Mouse (Mus musculus): ENCODE data around the gene Golph3.

Golph3 gene

GRCm38 (mm10) chr15:12321091-12321787 is at the start of gene Golph3:
TSS of gene Golph3 (plus strand) at chr15:12321450.
- DNase-seq (ENCODE audit: low spot score), result peak; percentile 89

- DNase-seq (ENCODE audit: low spot score), result no peak
Observed at GRCm38 (mm10) chr15:12273325-12274052, 47.8 kb upstream of the Golph3 start.

- DNase-seq (ENCODE audit: low spot score), result no peak
Observed at GRCm38 (mm10) chr15:12274053-12274769, 47.0 kb upstream of the Golph3 start.

GRCm38 (mm10) chr15:12275091-12275623 is 46.1 kb upstream of the Golph3 start:
- no peak for DNase-seq (ENCODE audit: low spot score)

- DNase-seq (ENCODE audit: low spot score), result no peak
Observed at GRCm38 (mm10) chr15:12279816-12280215, 41.4 kb upstream of the Golph3 start.

GRCm38 (mm10) chr15:12284794-12285534 is 36.3 kb upstream of the Golph3 start:
- DNase-seq (ENCODE audit: low spot score), result no peak

GRCm38 (mm10) chr15:12285535-12285809 is 35.8 kb upstream of the Golph3 start:
- no peak for DNase-seq (ENCODE audit: low spot score)

- no peak for DNase-seq (ENCODE audit: low spot score)
Observed at GRCm38 (mm10) chr15:12290330-12290729, 30.9 kb upstream of the Golph3 start.

GRCm38 (mm10) chr15:12291757-12292156 is 29.5 kb upstream of the Golph3 start:
- DNase-seq (ENCODE audit: low spot score), result no peak

GRCm38 (mm10) chr15:12296228-12296627 is 25.0 kb upstream of the Golph3 start:
- DNase-seq (ENCODE audit: low spot score), result no peak

- DNase-seq (ENCODE audit: low spot score), result no peak
Observed at GRCm38 (mm10) chr15:12298231-12298737, 23.0 kb upstream of the Golph3 start.

- DNase-seq (ENCODE audit: low spot score), result no peak
Observed at GRCm38 (mm10) chr15:12301771-12302170, 19.5 kb upstream of the Golph3 start.

- no peak for DNase-seq (ENCODE audit: low spot score)
Observed at GRCm38 (mm10) chr15:12306188-12307071, 14.8 kb upstream of the Golph3 start.

- no peak for DNase-seq (ENCODE audit: low spot score)
Observed at GRCm38 (mm10) chr15:12307114-12307513, 14.1 kb upstream of the Golph3 start.

GRCm38 (mm10) chr15:12308539-12308938 is 12.7 kb upstream of the Golph3 start:
- no peak for DNase-seq (ENCODE audit: low spot score)

- DNase-seq (ENCODE audit: low spot score), result no peak
Observed at GRCm38 (mm10) chr15:12310676-12311075, 10.6 kb upstream of the Golph3 start.

- DNase-seq (ENCODE audit: low spot score), result no peak
Observed at GRCm38 (mm10) chr15:12311465-12311864, 9.8 kb upstream of the Golph3 start.

GRCm38 (mm10) chr15:12313255-12313654 is 8.0 kb upstream of the Golph3 start:
- no peak for DNase-seq (ENCODE audit: low spot score)

- no peak for DNase-seq (ENCODE audit: low spot score)
Observed at GRCm38 (mm10) chr15:12314584-12314983, 6.7 kb upstream of the Golph3 start.

GRCm38 (mm10) chr15:12315996-12316395 is 5.3 kb upstream of the Golph3 start:
- DNase-seq (ENCODE audit: low spot score), result no peak

- DNase-seq (ENCODE audit: low spot score), result no peak
Observed at GRCm38 (mm10) chr15:12317290-12317689, 4.0 kb upstream of the Golph3 start.
